Mouse (Mus musculus) lung, postnatal 0 days (tissue): ENCODE data around the gene Lmo7.

ENCODE experiments used
- CTCF ChIP-seq: IDR thresholded peaks from 2 replicates; pipeline ENCODE4 v1.5.1; 2016; ENCODE audit warnings: antibody characterized with exemption, mild to moderate bottlenecking
- EP300 ChIP-seq: IDR thresholded peaks from 2 replicates; pipeline ENCODE4 v1.6.1; 2016; ENCODE audit warnings: antibody characterized with exemption, mild to moderate bottlenecking, control low read depth

GRCm38 (mm10) chr14:101763762-101764295 lies 34.1 kb downstream of the Lmo7 start:
- TF ChIP-seq CTCF: no peak
- no peak for TF ChIP-seq EP300
